Mouse (Mus musculus) olfactory bulb, adult 2 months (tissue): ENCODE results near the gene Zfp317.

ENCODE experiments used
- CTCF ChIP-seq: fragments of 200-500 bp; IDR thresholded peaks from 2 replicates; pipeline ENCODE4 v1.5.1; 2012; ENCODE audit warnings: low read depth, mild to moderate bottlenecking, low read length, moderate library complexity; ENCODE audit not compliant: insufficient read depth
- POLR2A ChIP-seq: fragments of 200-500 bp; IDR thresholded peaks from 2 replicates; pipeline ENCODE4 v1.6.1; 2012; ENCODE audit warnings: mild to moderate bottlenecking, low read depth, low read length, moderate library complexity; ENCODE audit not compliant: insufficient read depth

DNA sequence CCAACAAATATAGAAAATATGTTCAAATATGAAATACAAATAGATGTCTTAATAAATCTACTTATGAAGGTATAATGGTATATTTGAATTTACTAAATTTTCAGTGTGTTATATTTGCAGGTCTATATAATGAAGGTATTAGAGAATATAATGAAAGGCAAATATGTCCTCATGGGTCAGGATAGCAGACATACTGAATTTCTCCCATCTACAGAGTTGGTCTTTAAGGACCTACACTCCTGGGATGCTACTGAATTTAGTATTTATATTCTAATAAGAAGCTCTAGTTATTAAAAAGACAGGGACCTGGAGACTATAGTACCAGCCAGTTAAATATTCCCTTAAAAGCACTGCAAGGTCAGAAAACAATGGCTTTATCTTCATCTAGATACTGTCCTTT lies 39.6 kb upstream of the Zfp317 start, which contains the start of gene Olfr855:
- TF ChIP-seq POLR2A (no peak), CTCF (no peak)
